Mouse (Mus musculus) hindbrain, embryonic 14.5 days (tissue): ENCODE results near the gene Ubr7. TPM values are rescaled to one million over a fixed set of nuclear protein-coding genes. Genes with fewer than 3 reads are reported as not detected.

Source experiments
- ATAC-seq: fragments of 200-750 bp; cut with Nextera tagmentation; 2 replicates; pipeline ENCODE4 v1.8.0; 2017; ENCODE audit warnings: moderate number of reproducible peaks, mild to moderate bottlenecking, moderate TSS enrichment, moderate library complexity; ENCODE audit not compliant: low FRiP score
- DNase-seq: peaks from one replicate; pipeline ENCODE4 v3.0.0-alpha.2; 2015; ENCODE audit warnings: low spot score
- H3K27ac ChIP-seq: fragments of 300-500 bp; sonication (generic); 2 replicates; pipeline ENCODE4 v1.5.1; 2014; ENCODE audit warnings: mild to moderate bottlenecking, moderate library complexity
- H3K27me3 ChIP-seq: fragments of 300-500 bp; sonication (generic); 2 replicates; pipeline ENCODE4 v1.6.1; 2014; ENCODE audit warnings: mild to moderate bottlenecking, low read length, mixed read lengths; ENCODE audit not compliant: control insufficient read depth, insufficient read depth
- H3K36me3 ChIP-seq: fragments of 300-500 bp; sonication (generic); replicated peaks from 2 replicates; pipeline ENCODE4 v1.6.1; 2014; ENCODE audit not compliant: control insufficient read depth, insufficient read depth
- H3K4me1 ChIP-seq: fragments of 300-500 bp; sonication (generic); replicated peaks from 2 replicates; pipeline ENCODE4 v1.6.1; 2014; ENCODE audit warnings: antibody characterized with exemption, low read length, mixed read lengths; ENCODE audit not compliant: control insufficient read depth, insufficient read depth
- H3K4me2 ChIP-seq: fragments of 300-500 bp; sonication (generic); replicated peaks from 2 replicates; pipeline ENCODE4 v1.6.1; 2014; ENCODE audit warnings: mild to moderate bottlenecking, moderate library complexity
- H3K4me3 ChIP-seq: fragments of 300-500 bp; sonication (generic); replicated peaks from 2 replicates; pipeline ENCODE4 v1.5.1; 2014; ENCODE audit warnings: mild to moderate bottlenecking, low read length
- H3K9ac ChIP-seq: fragments of 300-500 bp; sonication (generic); 2 replicates; pipeline ENCODE4 v1.6.1; 2014
- H3K9me3 ChIP-seq: fragments of 300-500 bp; sonication (generic); 2 replicates; pipeline ENCODE4 v1.6.1; 2016; ENCODE audit warnings: low read length; ENCODE audit not compliant: control insufficient read depth
- WGBS: fragments of 180-500 bp; shearing (Covaris S2); extraction: QIAGEN DNeasy Blood & Tissue Kit; methylation state at CpG from one replicate; pipeline ENCODE4 v1.1.7; 2014; 5-methylcytosine and 5-hydroxymethylcytosine counted together
- polyA plus RNA-seq: library from polyadenylated mRNA; unstranded; fragments of >200 nt; fragmentation: Nextera tagmentation; extraction: Ambion mirVana; gene quantifications from 2 replicates; pipeline ENCODE4 v1.2.1, GENCODE M21; 2014

The Ubr7 gene
- polyA plus RNA-seq, 1 experiment from 2014 or later, result 44.8 TPM

DNA sequence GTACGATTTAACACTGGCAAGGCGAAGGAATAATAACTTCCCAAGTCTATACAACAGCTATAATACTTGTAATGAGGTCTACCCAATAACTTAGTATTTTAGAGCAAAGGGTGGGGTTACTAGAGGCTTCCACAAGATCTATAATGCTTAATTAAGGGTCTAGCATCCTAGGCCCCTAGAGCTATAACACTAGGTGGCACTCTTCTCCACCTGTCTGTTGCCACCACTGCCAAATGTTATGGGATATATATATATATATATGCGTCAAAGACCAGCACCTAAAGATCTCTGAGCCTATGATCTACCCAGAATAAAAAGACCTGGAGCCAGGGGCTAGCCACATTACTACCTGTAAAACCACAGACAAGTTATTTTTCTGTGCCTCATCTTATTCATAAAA lies 17.5 kb upstream of the Ubr7 start:
- H3K4me1 ChIP-seq, result peaks cover 22% of the 10 kb centered on the region
- no peak overlapping the region for H3K4me2 ChIP-seq
- DNase-seq, result peak; percentile 44
- no peak overlapping the region for H3K27ac ChIP-seq
- no peaks in the 10 kb centered on the region for H3K27me3 ChIP-seq
- peaks cover 6% of the 10 kb centered on the region; the same call in 1 of the 2 replicates for H3K36me3 ChIP-seq
- 69% methylated on average over 3 of the region's 3 CpGs for WGBS
- no peak overlapping the region for H3K9ac ChIP-seq
- no peak overlapping the region for H3K4me3 ChIP-seq
- no peaks in the 10 kb centered on the region for H3K9me3 ChIP-seq
- no peak for ATAC-seq

- peaks cover 22% of the 10 kb centered on the region for H3K4me1 ChIP-seq
- H3K4me2 ChIP-seq, result peak overlapping the region; percentile 86
- ATAC-seq, result no peak
- peaks cover 6% of the 10 kb centered on the region; the same call in 1 of the 2 replicates for H3K36me3 ChIP-seq
- H3K4me3 ChIP-seq, result peak overlapping the region; percentile 92; the same call in 1 of the 2 replicates
- H3K9me3 ChIP-seq, result no peaks in the 10 kb centered on the region
- WGBS, result 88% methylated on average over 7 of the region's 7 CpGs
- no peak for DNase-seq
- H3K9ac ChIP-seq, result peak overlapping the region; percentile 85
- H3K27me3 ChIP-seq, result no peaks in the 10 kb centered on the region
- H3K27ac ChIP-seq, result no peak overlapping the region
These were observed 15.7 kb upstream of the Ubr7 start for GRCm38 (mm10) chr12:102742056-102742455.

GRCm38 (mm10) chr12:102743036-102743588 lies 14.7 kb upstream of the Ubr7 start:
- peak; percentile 80 for ATAC-seq
- WGBS, result under 1% methylated on average over 33 of the region's 33 CpGs
- Histone ChIP-seq H3K27me3 (no peaks in the 10 kb centered on the region), H3K4me2 (peak overlapping the region; percentile 86), H3K27ac (peak overlapping the region; percentile 92), H3K4me3 (peak overlapping the region; percentile 92), H3K9me3 (no peaks in the 10 kb centered on the region), H3K4me1 (peaks cover 22% of the 10 kb centered on the region), H3K9ac (peak overlapping the region; percentile 85), H3K36me3 (peaks cover 11% of the 10 kb centered on the region)
- no peak for DNase-seq

GRCm38 (mm10) chr12:102743589-102744574 lies 13.9 kb upstream of the Ubr7 start, which contains the start of the genes Moap1 and Tmem251:
Moap1 (minus strand) TSS chr12:102743661.
Tmem251 (plus strand) TSS chr12:102743762.
- H3K4me3 ChIP-seq, result peak within 1 kb of the TSS; percentile 92
- peak; percentile 97 for ATAC-seq
- peak within 1 kb of the TSS; percentile 85 for H3K9ac ChIP-seq
- no peaks in the 10 kb centered on the region for H3K27me3 ChIP-seq
- under 1% methylated on average over 63 of the region's 63 CpGs for WGBS
- no peaks in the 10 kb centered on the region for H3K9me3 ChIP-seq
- peak within 1 kb of the TSS; percentile 92 for H3K27ac ChIP-seq
- peak; percentile 89 for DNase-seq
- H3K36me3 ChIP-seq, result peaks cover 18% of the 10 kb centered on the region
- H3K4me1 ChIP-seq, result peaks cover 22% of the 10 kb centered on the region
- H3K4me2 ChIP-seq, result peak within 1 kb of the TSS; percentile 86

GRCm38 (mm10) chr12:102744839-102745238 lies 12.9 kb upstream of the Ubr7 start:
- WGBS, result 63% methylated on average over 6 of the region's 6 CpGs
- Histone ChIP-seq H3K9me3 (no peaks in the 10 kb centered on the region), H3K9ac (peak overlapping the region; percentile 13; the same call in 1 of the 2 replicates)

GRCm38 (mm10) chr12:102748256-102748655 lies 9.5 kb upstream of the Ubr7 start:
- H3K4me3 ChIP-seq, result no peak overlapping the region
- DNase-seq (no peak), ATAC-seq (no peak)
- no peaks in the 10 kb centered on the region for H3K9me3 ChIP-seq
- H3K27ac ChIP-seq, result no peak overlapping the region
- H3K27me3 ChIP-seq, result no peaks in the 10 kb centered on the region
- WGBS, result 90% methylated on average over 3 of the region's 3 CpGs
- H3K4me2 ChIP-seq, result no peak overlapping the region
- H3K36me3 ChIP-seq, result peaks cover 16% of the 10 kb centered on the region
- no peak overlapping the region for H3K9ac ChIP-seq
- H3K4me1 ChIP-seq, result peaks cover 11% of the 10 kb centered on the region

More at GRCm38 (mm10) chr12:102744839-102745238, 12.9 kb upstream of the Ubr7 start:
- Histone ChIP-seq H3K4me3 (no peak overlapping the region; the same call in 1 of the 2 replicates), H3K36me3 (peaks cover 23% of the 10 kb centered on the region), H3K4me1 (peaks cover 22% of the 10 kb centered on the region), H3K27ac (no peak overlapping the region), H3K4me2 (peak overlapping the region; percentile 86), H3K27me3 (no peaks in the 10 kb centered on the region)
- ATAC-seq, result no peak
- no peak for DNase-seq

GRCm38 (mm10) chr12:102756304-102756703 lies 1.5 kb upstream of the Ubr7 start:
- peak overlapping the region; percentile 74; the same call in 1 of the 2 replicates for H3K9ac ChIP-seq

GRCm38 (mm10) chr12:102757055-102757688 lies 595 bp upstream of the Ubr7 start:
- H3K27ac ChIP-seq, result peak overlapping the region; percentile 90
- DNase-seq (no peak), ATAC-seq (no peak; the same call in 1 of the 2 replicates)
- peak overlapping the region; percentile 79 for H3K4me3 ChIP-seq
- peak overlapping the region; percentile 65 for H3K4me2 ChIP-seq
- H3K27me3 ChIP-seq, result no peaks in the 10 kb centered on the region
- H3K9me3 ChIP-seq, result no peaks in the 10 kb centered on the region
- H3K9ac ChIP-seq, result peak overlapping the region; percentile 74
- peaks cover 5% of the 10 kb centered on the region for H3K36me3 ChIP-seq
- H3K4me1 ChIP-seq, result peaks cover 19% of the 10 kb centered on the region
- 1% methylated on average over 46 of the region's 46 CpGs for WGBS

More at GRCm38 (mm10) chr12:102756304-102756703, 1.5 kb upstream of the Ubr7 start:
- H3K36me3 ChIP-seq, result peaks cover 5% of the 10 kb centered on the region; the same call in 1 of the 2 replicates
- ATAC-seq, result no peak
- WGBS, result 89% methylated on average over 7 of the region's 7 CpGs
- H3K4me1 ChIP-seq, result peaks cover 19% of the 10 kb centered on the region
- peak overlapping the region; percentile 79 for H3K4me3 ChIP-seq
- H3K4me2 ChIP-seq, result peak overlapping the region; percentile 65
- no peak overlapping the region for H3K27ac ChIP-seq
- no peak for DNase-seq
- H3K9me3 ChIP-seq, result no peaks in the 10 kb centered on the region
- H3K27me3 ChIP-seq, result no peaks in the 10 kb centered on the region
